Mouse (Mus musculus) cerebellum, adult 2 months (tissue): ENCODE data around the gene Osgin1.

Experiments
- CTCF ChIP-seq: fragments of 200-500 bp; IDR thresholded peaks from 2 replicates; pipeline ENCODE4 v1.5.1; 2011; ENCODE audit warnings: low read depth, mild to moderate bottlenecking, control low read depth, low read length, moderate library complexity, borderline replicate concordance; ENCODE audit not compliant: insufficient read depth
- POLR2A ChIP-seq: fragments of 200-500 bp; IDR thresholded peaks from 2 replicates; pipeline ENCODE4 v1.6.1; 2011; ENCODE audit warnings: low read length, control low read depth, borderline replicate concordance; ENCODE audit not compliant: insufficient read depth

DNA sequence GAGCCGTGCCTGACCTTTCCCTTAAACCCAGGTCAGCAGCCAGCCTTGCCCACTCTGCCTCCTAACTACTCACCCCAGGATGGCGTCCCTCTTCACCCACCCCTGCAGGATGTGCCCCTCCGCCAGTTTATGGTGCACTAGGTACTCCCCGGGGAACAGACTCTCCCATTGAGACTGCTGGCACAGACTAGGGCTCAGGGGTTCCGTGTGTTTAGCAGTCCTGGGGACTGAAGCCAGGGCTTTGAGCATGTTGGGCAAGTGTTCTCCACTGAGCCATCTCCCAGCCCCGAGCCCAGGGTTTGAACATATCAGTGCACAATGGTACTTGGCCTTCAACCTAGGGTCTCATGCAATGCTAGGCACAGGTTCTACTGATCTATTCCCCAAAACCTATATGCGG lies 1.6 kb downstream of the Osgin1 start:
- TF ChIP-seq CTCF (no peak), POLR2A (no peak)
